Mouse (Mus musculus): ENCODE data around the gene Dnase1l1.

Gene Dnase1l1

DNA sequence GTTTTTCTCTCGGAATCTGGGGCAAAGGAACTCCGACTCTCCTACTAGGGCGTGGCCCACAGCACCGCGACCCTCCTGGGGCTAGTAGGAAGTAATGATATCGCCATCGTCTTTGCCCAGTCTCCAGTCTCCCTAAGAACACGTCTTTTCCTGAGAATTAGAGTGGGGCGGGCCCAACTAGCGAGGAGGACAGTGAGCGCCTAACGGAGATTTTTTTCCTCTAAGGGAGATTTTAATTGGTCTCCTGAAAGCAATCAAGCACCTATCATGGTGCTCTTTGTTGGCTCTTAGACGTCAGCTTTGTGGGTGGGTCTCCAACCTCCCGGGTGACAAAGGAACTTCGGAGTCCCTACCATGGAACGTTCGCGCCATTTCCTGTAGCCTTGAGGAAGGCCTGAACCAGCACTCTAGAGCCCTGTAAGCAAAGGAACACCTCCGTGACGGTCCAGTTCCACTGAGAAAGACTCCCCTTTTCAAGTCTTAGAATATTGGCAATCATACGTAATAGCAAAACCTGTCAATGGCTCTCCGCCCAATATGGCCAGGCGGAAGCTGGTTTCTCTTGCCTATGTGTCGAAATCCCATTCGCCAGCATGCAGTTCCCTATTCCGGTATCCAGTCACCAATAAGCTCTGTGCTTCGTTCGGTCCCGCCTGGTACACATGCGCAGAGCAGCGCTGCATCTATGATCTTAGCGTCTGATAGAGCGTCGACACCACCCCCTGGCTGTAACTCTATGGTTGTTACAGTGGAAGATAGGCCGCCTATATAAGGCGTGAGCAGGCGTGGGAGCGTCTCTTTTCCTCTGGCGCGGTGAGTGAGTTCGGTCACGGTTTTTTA, 11.9 kb downstream of the Dnase1l1 start, which contains the start of gene Rpl10:
Gene Rpl10 (plus strand): TSS at position 751 of the 840 bp plus-strand sequence.
- DNase-seq (ENCODE audit: low spot score), result peak; percentile 60

DNA sequence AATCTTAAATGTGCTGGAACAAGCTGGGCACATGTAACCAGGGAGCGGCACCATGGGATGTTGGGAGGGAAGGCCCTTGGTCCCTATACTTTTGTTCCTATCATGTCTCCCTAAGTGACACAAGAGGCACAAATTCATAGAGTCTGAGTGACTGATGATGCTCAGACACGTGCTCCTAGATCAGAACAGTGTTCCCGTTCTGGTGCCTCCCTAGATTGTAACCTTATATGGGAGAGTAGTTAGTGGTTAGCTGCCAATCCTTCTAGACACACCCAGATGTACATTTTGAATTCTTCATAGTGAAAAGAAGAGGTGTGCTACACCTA, 12.4 kb downstream of the Dnase1l1 start:
- DNase-seq (ENCODE audit: low spot score), result no peak

DNA sequence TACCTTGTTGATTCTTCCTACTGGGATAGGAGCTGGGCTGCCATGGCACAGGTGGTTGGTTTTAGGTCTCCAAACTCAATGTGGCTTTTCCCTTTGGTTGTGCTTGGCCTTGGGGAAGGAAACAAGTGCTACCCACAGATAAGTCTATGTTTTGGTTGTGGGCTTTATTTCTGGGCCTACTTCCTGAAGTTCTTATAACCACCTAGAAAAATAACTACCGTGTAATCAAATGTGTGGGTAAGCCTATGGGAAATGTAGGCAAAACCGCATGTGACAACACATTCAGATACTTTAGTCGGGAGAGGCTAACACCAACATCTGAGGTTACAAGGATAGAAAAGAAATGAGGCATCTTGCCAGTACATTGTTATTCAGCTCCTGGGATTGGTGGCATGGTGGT, 24.4 kb downstream of the Dnase1l1 start:
- no peak for DNase-seq (ENCODE audit: low spot score)

DNA sequence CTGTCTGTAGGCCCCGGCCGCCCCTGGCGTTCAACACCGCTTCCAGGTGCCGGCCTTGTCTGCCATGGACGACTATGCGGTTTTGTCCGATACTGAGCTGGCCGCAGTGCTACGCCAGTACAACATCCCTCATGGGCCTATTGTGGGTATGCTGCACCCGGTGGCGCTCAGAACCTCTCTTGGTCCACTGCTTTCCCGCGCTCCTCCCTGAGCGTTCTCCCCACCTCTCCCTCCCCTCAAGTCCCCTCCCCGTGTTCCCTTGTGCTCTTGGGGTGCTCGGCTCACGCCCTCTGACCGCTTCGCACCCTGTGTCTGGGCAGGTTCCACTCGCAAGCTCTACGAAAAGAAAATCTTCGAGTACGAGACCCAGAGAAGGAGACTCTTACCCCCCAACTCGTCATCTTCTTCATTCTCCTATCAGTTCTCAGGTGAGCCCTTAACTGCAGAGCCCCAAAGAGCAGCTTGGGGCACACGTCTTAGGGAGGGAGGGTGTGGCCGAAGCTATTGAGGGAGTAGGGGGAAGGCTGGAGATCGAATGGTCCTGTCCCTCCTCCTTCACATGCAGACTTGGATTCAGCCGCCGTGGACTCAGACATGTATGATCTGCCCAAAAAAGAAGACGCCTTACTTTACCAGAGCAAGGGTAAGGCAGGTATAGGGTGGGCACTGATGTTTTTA, 27.1 kb downstream of the Dnase1l1 start:
- DNase-seq (ENCODE audit: low spot score), result no peak

DNA sequence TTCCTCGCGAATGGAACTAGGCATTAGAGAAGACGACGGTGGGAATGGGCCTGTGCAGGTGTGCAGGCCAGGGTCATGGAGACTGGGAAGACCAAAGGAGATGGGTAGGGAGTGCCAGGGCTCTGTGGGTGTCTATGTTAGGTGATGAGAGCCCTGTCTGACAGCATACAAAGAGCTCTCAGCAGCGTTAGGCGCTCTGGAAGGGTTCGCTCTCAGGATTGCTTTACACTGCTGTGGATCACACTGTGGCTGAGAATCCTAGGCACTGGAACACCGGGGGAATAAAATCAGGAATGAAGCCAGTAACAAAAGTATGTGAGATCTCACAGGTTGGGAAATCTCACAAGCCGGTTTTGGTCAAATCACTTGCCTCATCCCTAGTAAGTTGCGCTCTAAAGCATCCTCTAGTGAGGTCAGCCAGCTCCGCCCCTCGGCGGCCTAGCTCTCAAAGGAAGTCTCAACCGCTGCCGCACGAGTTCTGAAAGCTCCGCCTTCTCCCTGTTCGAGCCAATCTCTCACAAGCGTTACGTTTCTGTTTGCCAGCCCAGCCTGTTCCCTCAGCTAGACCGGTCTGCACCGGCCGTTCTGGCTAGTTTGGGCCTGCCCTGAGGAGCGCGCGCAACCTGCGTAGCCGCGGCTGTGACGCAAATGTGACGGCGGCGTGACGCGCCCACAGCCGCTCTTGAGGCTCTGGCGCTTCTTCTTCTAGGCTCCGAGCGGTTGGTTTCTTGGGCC, 27.8 kb downstream of the Dnase1l1 start, which contains the start of gene Emd:
Gene Emd (plus strand): TSS at position 535 of the 735 bp plus-strand sequence.
- DNase-seq (ENCODE audit: low spot score), result peak; percentile 56

DNA sequence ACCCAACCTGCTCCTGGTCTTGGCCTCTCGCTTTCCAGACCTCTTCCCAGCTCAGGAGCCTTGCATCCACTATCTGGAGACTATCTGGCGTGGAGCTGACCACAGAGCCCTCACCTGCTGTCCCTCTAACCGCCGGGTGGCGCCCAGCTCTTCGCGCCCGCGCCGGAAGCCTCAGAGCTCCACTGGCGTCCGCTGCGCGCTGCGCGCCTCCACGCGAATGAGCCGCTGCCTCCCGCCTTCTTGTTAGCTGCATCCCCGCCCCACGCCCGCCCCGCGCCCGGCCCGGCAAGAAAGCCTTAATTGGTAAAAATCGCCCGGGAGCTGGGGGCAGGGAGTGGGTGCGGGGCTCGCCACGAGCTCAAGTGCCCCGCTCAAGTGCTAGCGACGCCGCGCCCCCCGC, 32.5 kb downstream of the Dnase1l1 start, which contains the start of gene Flna:
Gene Flna (minus strand): TSS at position 206 of the 400 bp plus-strand sequence.
- DNase-seq (ENCODE audit: low spot score), result no peak

DNA sequence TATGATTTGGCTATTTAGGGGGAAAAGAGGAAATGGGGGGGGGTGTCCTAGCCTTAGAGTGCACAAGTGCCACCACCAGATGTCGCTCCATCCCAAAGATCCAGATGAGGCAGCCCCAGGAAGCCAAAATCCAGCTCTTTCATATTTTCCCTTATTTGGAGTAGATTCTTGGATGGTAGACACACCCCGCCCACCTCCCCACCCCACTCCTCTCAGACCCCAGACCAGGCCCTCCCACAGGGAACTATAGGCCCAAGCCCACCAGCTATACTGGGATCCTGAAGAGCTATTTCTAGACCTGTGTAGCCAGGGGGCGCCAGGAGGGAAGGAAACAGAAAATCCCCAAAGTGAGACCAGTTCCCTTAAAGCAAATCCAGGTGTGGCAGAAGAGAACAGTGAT, 33.5 kb downstream of the Dnase1l1 start:
- no peak for DNase-seq (ENCODE audit: low spot score)

DNA sequence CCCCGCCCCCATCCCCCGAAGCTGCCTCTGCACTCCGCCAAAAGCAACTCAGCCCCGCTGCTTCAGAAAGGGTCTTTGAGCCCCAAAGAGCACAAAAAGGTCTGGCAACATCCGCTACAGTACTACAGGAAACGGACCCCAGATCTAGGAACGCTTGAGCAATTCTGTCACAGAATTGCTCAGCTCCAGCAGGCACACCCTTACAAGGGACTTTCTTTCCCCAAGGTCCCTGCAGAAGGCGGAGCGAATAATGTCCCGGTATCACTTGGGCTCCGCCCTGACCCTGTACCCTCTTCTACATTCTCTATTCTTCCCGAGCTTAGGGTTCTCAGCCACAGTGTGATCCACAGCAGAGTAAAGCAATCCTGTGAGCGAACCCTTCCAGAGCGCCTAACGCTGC, 35.4 kb downstream of the Dnase1l1 start:
- DNase-seq (ENCODE audit: low spot score), result no peak

DNA sequence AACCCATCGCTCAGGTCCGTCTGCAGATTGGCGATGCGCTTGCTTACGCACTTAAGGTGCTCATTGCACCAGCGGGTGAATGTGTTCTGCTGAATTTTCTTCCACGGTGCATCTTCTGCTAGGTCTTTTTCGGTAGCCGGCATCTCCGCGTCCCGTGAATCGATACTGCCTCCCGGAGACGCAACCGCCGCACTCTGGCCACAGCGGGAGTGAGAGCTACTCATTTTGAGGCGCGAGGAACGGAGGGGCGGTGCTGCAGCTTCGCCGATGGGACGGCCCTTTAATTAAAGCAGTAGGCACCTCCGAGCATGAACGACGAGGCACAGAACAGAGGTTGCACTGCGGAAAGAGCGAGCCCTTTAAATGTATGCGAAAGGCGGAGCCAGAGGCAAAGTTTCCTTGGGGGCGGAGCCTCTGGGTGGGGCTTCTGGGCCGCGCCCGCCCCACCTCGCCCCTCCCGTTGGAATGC, 35.9 kb downstream of the Dnase1l1 start:
- peak; percentile 63 for DNase-seq (ENCODE audit: low spot score)

DNA sequence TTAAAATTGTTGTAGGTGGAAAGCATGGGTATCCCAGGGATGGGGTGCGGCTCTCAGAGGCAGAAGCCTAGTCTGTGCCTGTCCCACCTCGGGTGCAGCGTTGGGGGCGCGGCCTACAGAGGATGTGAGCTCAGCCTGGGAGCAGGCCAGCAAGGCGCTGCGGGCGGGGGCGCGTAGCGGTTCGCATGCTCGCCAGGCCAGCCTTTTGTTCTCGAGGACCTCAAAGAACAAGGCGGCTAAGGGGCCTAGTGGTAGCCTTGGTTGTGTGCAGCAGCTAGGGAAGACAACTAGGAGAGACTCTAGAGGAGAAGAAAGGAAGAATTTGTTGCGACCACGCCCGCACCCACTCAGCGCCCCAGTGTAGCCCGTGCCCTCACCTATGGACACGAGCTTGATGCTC, 36.5 kb downstream of the Dnase1l1 start:
- DNase-seq (ENCODE audit: low spot score), result peak; percentile 57

DNA sequence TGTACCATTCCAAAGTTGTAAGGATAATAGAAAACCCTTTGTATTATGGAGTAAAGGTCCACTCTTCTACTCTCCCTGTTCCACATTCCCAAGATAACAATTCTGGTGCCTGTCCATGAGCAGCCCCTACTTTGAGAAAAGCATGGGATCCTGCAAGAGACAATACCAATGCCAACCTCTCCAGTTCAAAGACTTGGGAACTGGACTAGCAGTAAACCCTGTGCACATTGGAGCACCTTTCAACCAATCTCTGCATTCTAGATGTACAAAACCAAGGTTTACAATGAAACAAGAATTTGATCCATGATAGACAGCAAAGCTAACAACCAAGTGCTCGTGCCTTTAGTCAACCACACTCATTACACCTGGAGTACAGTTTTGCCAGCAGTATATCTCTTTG, 37.0 kb downstream of the Dnase1l1 start:
- DNase-seq (ENCODE audit: low spot score), result no peak

DNA sequence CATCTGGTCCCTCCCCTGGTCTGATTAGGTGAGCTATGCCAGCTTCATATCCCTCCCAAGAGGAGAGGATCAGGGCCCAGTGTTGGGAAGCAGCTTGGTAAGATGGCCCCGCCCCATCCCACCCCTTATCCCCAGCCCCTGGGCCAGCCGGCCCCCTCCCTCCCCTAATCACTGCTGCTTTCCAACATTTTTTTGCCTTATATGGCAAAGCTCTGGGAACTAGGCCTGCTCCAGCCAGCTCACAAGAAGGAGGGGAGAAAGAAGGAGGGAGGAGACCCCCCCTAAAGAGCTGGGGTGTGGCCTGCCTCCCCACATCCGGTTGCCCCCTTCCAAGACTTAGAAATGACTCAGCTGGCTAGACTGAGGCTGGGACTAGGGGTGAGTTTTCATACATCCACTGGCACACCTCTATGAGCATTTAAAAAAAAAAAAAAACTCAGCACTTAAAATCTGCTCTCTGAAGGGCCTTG, 37.5 kb downstream of the Dnase1l1 start:
- no peak for DNase-seq (ENCODE audit: low spot score)

DNA sequence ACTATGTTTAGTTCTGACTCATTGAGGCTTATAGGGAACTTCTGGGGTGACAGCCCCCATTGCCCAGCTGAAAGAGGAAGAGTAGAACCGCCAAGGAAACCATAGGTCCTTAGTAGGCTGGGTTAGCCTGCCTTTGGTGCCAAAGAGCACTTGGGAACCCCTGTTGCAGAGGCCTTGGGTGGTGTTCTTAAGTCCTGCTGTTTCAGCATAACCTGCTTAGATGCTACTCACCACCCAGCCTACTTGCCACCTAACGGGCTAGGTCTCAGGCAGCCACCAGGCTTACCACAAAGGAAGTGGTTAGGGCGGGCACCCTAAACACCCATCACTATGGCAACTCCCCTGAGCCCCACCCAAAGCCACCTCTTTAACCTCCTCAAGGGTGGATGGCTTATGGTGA, 38.3 kb downstream of the Dnase1l1 start:
- DNase-seq (ENCODE audit: low spot score), result no peak

DNA sequence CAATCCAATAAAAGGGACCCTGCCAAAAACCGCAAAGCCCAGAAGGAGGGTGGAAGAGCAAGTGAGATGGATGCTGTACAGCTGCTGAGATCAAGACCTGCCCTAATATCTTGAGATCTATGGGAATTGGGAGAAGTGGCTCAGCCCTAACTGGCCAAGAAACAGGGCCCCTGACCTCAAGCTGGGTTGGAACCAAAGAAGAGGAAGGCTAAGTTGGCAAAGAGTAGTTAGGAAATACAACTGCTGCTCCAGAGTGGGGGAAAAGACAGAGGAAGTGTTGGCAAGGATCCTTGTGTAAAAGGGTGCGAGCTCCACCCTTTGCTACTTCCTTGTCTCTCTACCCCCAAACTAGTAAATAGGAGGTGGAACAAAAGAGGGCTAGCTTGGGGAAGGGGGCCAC, 38.7 kb downstream of the Dnase1l1 start:
- DNase-seq (ENCODE audit: low spot score), result no peak

DNA sequence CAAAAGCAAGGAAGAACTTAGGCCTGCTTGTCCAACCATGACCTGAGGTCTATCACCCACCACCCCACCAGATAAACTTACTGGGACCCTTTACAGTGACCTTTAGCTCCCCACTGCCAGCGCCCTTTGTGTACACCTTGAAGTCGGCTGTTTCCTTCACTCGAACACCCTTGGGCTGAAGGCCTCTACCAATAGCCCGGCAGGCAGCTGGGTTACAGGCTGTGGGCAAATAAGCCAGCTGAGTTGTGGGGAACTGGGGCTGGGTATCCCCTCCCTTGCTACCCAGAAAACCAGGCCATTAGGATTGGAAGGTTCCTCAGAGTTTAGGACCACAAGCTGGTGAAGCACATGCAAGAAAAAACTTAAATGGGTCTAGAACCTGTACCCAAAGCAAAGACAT, 41.8 kb downstream of the Dnase1l1 start:
- DNase-seq (ENCODE audit: low spot score), result no peak

DNA sequence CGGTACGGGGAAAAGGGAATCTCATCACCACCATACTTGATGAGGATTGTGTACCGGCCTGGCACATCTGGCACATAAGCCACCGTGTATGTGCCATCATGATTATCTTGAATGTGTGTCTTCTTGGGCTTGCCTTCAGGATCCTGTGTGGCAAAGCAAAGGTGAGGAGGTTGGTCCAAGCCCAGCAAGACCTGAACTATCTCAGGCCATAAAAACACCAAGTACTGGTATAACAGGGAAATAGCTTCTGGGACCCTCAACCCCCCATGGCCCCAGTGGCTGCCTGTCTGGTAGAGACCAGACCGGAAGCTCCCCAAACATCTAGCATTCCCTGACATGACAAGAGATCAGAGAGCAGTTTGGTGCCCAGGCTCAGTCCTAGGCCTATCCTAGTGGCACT, 48.9 kb downstream of the Dnase1l1 start:
- no peak for DNase-seq (ENCODE audit: low spot score)

DNA sequence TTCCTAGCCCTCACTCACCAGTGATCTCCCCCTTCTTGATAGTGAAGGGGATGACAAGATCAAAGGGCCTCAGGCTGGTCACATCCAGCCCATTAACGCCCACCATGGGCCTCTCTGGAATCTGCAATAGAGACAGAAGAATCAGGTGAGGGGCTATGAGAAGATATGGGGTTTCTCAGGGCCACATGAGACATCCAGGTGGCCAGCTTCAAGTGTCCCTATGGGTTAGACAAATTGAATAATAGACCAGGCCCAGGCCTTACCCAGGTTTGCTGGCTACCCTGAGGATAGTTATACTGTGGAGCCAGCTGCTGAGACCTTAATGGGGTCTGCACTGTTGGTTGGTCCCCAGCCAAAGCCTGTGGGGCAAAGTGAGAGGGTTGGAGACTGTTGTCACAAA, 52.1 kb downstream of the Dnase1l1 start:
- DNase-seq (ENCODE audit: low spot score), result no peak
